Mouse (Mus musculus) adrenal gland, postnatal 25 days (tissue): ENCODE results near the gene Tm9sf4. TPM values are rescaled to one million over a fixed set of nuclear protein-coding genes. Genes with fewer than 3 reads are reported as not detected.

ENCODE experiments used
- DNase-seq: peaks from one replicate; pipeline ENCODE4 v3.0.0; 2021; ENCODE audit warnings: mixed read lengths
- total RNA-seq: library from RNA; stranded (reverse); gene quantifications from 2 replicates; pipeline ENCODE4 v1.2.3, GENCODE M21; 2021

The Tm9sf4 gene
- total RNA-seq, 1 experiment from 2014 or later = 112 TPM

GRCm38 (mm10) chr2:153160133-153160532, 970 bp upstream of the Tm9sf4 start:
- no peak for DNase-seq

- no peak for DNase-seq
These were observed 579 bp downstream of the Tm9sf4 start for GRCm38 (mm10) chr2:153161684-153162080.

GRCm38 (mm10) chr2:153167136-153167535, 6.0 kb downstream of the Tm9sf4 start:
- DNase-seq = no peak

GRCm38 (mm10) chr2:153168134-153168820, 7.2 kb downstream of the Tm9sf4 start:
- no peak for DNase-seq

GRCm38 (mm10) chr2:153170490-153171224, 9.6 kb downstream of the Tm9sf4 start:
- DNase-seq = no peak

GRCm38 (mm10) chr2:153171966-153172365, 10.9 kb downstream of the Tm9sf4 start:
- DNase-seq = no peak

GRCm38 (mm10) chr2:153175995-153176570, 15.0 kb downstream of the Tm9sf4 start:
- no peak for DNase-seq

GRCm38 (mm10) chr2:153177188-153177587, 16.1 kb downstream of the Tm9sf4 start:
- DNase-seq = no peak

- DNase-seq = no peak
These were observed 18.2 kb downstream of the Tm9sf4 start for GRCm38 (mm10) chr2:153179126-153179860.

GRCm38 (mm10) chr2:153179961-153180360, 18.9 kb downstream of the Tm9sf4 start:
- DNase-seq = no peak

- DNase-seq = peak; percentile 46
These were observed 25.1 kb downstream of the Tm9sf4 start for GRCm38 (mm10) chr2:153186176-153186591.

GRCm38 (mm10) chr2:153187848-153188247, 26.7 kb downstream of the Tm9sf4 start:
- no peak for DNase-seq

GRCm38 (mm10) chr2:153191242-153191641, 30.1 kb downstream of the Tm9sf4 start:
- DNase-seq = no peak

GRCm38 (mm10) chr2:153194255-153194654, 33.2 kb downstream of the Tm9sf4 start:
- no peak for DNase-seq

- no peak for DNase-seq
These were observed 37.4 kb downstream of the Tm9sf4 start for GRCm38 (mm10) chr2:153198485-153198884.

- no peak for DNase-seq
These were observed 38.0 kb downstream of the Tm9sf4 start for GRCm38 (mm10) chr2:153199114-153199513.

- DNase-seq = peak; percentile 72
These were observed 41.7 kb downstream of the Tm9sf4 start for GRCm38 (mm10) chr2:153202766-153203165.

- no peak for DNase-seq
These were observed 47.0 kb downstream of the Tm9sf4 start for GRCm38 (mm10) chr2:153208149-153208548.

GRCm38 (mm10) chr2:153209286-153209685, 48.2 kb downstream of the Tm9sf4 start:
- DNase-seq = peak; percentile 61

GRCm38 (mm10) chr2:153211451-153211850, 50.3 kb downstream of the Tm9sf4 start:
- DNase-seq = no peak

GRCm38 (mm10) chr2:153213351-153213750, 52.2 kb downstream of the Tm9sf4 start:
- no peak for DNase-seq

- no peak for DNase-seq
These were observed 53.7 kb downstream of the Tm9sf4 start for GRCm38 (mm10) chr2:153214771-153215259.
